Mouse (Mus musculus) kidney, postnatal 0 days (tissue): ENCODE measurements around the gene H1foo. TPM values are rescaled to one million over a fixed set of nuclear protein-coding genes. Genes with fewer than 3 reads are reported as not detected.

ENCODE experiments used
- ATAC-seq: fragments of 200-750 bp; cut with Nextera tagmentation; replicated peaks from 2 replicates; pipeline ENCODE4 v1.8.0; 2017; ENCODE audit warnings: low read depth, moderate number of reproducible peaks, moderate TSS enrichment, moderate library complexity; ENCODE audit not compliant: low FRiP score
- DNase-seq: peaks from one replicate; pipeline ENCODE4 v3.0.0-alpha.2; 2016; ENCODE audit warnings: low spot score
- H3K27ac ChIP-seq: fragments of 300-500 bp; sonication (generic); 2 replicates; pipeline ENCODE4 v1.5.1; 2014; ENCODE audit warnings: mild to moderate bottlenecking
- H3K27me3 ChIP-seq: fragments of 300-500 bp; sonication (generic); 2 replicates; pipeline ENCODE4 v1.6.1; 2014; ENCODE audit warnings: low read length, mixed read lengths; ENCODE audit not compliant: insufficient read depth
- H3K36me3 ChIP-seq: fragments of 300-500 bp; sonication (generic); 2 replicates; pipeline ENCODE4 v1.6.1; 2014; ENCODE audit warnings: low read length, mixed read lengths; ENCODE audit not compliant: insufficient read depth
- H3K4me1 ChIP-seq: fragments of 300-500 bp; sonication (generic); replicated peaks from 2 replicates; pipeline ENCODE4 v1.6.1; 2014; ENCODE audit warnings: antibody characterized with exemption, low read length, mixed read lengths; ENCODE audit not compliant: insufficient read depth
- H3K4me2 ChIP-seq: fragments of 300-500 bp; sonication (generic); 2 replicates; pipeline ENCODE4 v1.6.1; 2014; ENCODE audit warnings: mild to moderate bottlenecking, low read length, moderate library complexity, mixed read lengths
- H3K4me3 ChIP-seq: fragments of 300-500 bp; sonication (generic); replicated peaks from 2 replicates; pipeline ENCODE4 v1.5.1; 2014; ENCODE audit warnings: low read depth, low read length
- H3K9ac ChIP-seq: fragments of 300-500 bp; sonication (generic); 2 replicates; pipeline ENCODE4 v1.6.1; 2014; ENCODE audit warnings: low read depth, low read length
- H3K9me3 ChIP-seq: fragments of 300-500 bp; sonication (generic); replicated peaks from 2 replicates; pipeline ENCODE4 v1.6.1; 2016; ENCODE audit warnings: low read length, inconsistent platforms, mixed read lengths
- CTCF ChIP-seq: IDR thresholded peaks from 2 replicates; pipeline ENCODE4 v1.5.1; 2016; ENCODE audit warnings: antibody characterized with exemption, low read depth, mild to moderate bottlenecking, moderate library complexity
- WGBS: fragments of 180-500 bp; shearing (Covaris S2); extraction: QIAGEN DNeasy Blood & Tissue Kit; methylation state at CpG from one replicate; pipeline ENCODE4 v1.1.7; 2014; 5-methylcytosine and 5-hydroxymethylcytosine counted together
- polyA plus RNA-seq: library from polyadenylated mRNA; unstranded; fragments of >200 nt; fragmentation: Nextera tagmentation; extraction: Ambion mirVana; gene quantifications from 2 replicates; pipeline ENCODE4 v1.2.1, GENCODE M21; 2015

H1foo gene
- polyA plus RNA-seq, 1 experiment from 2014 or later, result not detected

DNA sequence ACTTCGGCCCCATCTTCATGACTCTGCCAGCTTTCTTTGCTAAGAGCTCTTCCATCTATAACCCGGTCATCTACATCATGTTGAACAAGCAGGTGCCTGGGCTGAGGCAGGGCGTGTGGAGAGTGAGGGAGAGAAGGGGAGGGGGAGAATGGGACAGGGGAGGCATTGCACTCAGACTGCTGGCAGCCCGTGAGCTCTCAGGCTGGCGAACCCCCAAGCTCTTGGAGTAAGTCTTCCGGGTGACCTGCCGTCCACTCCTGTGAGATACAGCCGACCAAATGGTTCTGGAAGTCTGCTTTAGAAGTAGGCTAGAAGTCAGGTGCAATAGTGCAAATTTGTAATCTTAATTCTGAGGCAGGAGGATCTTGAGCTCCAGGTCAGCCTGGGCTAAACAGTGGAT lies 9.2 kb upstream of the H1foo start:
- Histone ChIP-seq H3K27ac (no peak overlapping the region), H3K4me3 (no peak overlapping the region), H3K9ac (no peak overlapping the region), H3K27me3 (no peaks in the 10 kb centered on the region), H3K36me3 (no peaks in the 10 kb centered on the region), H3K9me3 (no peaks in the 10 kb centered on the region), H3K4me1 (peaks cover 4% of the 10 kb centered on the region; the same call in 1 of the 2 replicates), H3K4me2 (no peak overlapping the region)
- TF ChIP-seq CTCF, result no peak
- ATAC-seq (no peak), DNase-seq (no peak)
- WGBS, result 77% methylated on average over 8 of the region's 8 CpGs

DNA sequence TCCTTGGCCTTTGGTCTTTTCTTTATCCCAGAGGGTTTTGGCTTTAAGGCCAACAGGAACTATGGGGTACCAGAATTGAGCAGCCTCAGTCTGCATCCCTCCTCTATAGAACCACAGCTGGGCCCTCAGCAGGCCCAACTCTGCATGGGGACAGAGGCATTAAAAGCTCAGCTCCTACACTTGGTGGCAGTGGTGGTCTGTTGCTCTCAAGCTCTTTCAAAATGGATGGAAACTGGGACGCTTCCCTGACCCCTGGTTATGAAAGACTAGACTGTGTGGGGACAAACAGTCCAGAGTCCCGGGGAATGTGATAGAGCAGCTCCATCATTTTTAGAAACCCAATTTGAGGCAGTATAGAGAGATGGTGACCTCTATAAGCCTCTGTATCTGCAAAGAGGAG lies 6.7 kb upstream of the H1foo start:
- DNase-seq (no peak), ATAC-seq (no peak)
- Histone ChIP-seq H3K36me3 (no peaks in the 10 kb centered on the region), H3K4me3 (no peak overlapping the region), H3K9me3 (no peaks in the 10 kb centered on the region), H3K27ac (no peak overlapping the region), H3K4me2 (no peak overlapping the region), H3K9ac (no peak overlapping the region), H3K27me3 (no peaks in the 10 kb centered on the region), H3K4me1 (no peaks in the 10 kb centered on the region)
- no peak for TF ChIP-seq CTCF
- 87% methylated on average over 2 of the region's 2 CpGs for WGBS

DNA sequence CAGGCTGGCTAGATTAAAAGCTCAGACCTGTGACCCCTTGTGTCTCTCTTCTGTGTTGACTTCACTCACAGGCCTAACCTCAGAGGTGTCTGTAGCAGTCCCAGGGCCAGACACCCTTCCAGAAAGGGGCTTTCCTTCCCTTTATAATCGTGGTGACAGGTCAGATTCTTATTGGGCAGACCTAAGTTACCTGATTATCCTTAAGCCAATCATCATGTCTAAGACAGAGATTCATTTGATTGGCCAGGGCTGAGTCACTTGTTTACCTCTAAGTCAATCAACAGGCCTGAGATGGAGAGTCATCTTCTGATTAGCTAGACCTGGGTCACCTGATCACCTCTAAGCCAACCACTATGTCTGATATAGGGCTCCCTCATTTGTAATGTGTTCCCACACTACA lies 5.9 kb upstream of the H1foo start:
- no peak for ATAC-seq
- no peak for TF ChIP-seq CTCF

DNA sequence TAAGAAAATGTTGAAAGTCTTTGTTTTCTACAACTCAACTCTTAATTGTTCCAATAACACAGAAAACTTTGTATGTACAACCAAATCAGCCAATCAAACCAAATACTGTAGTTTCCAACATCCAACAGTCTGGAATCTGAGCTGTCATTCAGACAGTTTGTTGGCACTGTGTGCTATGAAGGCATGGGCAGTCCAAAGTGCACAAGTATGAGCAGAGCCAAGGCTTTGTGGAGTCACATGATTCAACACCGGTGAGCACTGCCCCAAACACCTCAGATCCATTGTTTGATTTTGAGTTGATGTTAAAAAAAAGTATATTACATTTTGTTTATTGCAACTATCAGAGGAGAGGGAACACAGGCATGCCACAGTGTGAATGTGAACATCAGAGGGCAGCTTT lies 4.1 kb upstream of the H1foo start:
- no peak overlapping the region for H3K4me3 ChIP-seq
- WGBS, result 63% methylated on average over 1 of the region's 1 CpGs
- ATAC-seq, result peak; percentile 84

More for the DNA sequence above, 5.9 kb upstream of the H1foo start:
- no peaks in the 10 kb centered on the region for H3K36me3 ChIP-seq
- no peak overlapping the region for H3K27ac ChIP-seq
- no peaks in the 10 kb centered on the region for H3K4me1 ChIP-seq
- DNase-seq, result no peak
- H3K4me3 ChIP-seq, result no peak overlapping the region
- no peaks in the 10 kb centered on the region for H3K9me3 ChIP-seq
- H3K4me2 ChIP-seq, result no peak overlapping the region
- 71% methylated on average over 1 of the region's 1 CpGs for WGBS
- no peaks in the 10 kb centered on the region for H3K27me3 ChIP-seq
- H3K9ac ChIP-seq, result no peak overlapping the region

DNA sequence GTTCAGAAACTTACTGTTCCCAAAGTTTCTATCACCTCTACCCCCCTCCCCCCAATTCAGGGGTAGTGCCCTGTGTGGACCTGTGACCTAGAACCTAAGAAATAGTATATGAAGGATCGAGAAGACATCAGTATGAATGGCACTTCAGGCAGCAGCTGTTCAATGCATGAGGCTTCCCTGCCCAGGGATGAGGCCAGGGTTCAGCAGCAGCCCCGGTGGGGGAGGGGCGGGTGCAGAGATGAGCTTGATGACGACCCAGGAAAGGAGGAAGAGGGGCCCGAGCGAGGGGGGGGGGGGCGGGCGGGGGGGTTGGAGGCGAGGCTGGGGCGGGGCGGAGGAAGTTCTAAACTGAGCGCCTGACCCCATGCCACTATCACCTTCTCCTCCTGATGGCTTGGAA lies 3.6 kb upstream of the H1foo start:
- no peaks in the 10 kb centered on the region for H3K9me3 ChIP-seq
- H3K4me1 ChIP-seq, result no peaks in the 10 kb centered on the region
- no peak overlapping the region for H3K9ac ChIP-seq
- H3K27me3 ChIP-seq, result no peaks in the 10 kb centered on the region
- H3K27ac ChIP-seq, result no peak overlapping the region
- H3K4me2 ChIP-seq, result no peak overlapping the region
- H3K36me3 ChIP-seq, result no peaks in the 10 kb centered on the region
- WGBS, result 19% methylated on average over 4 of the region's 12 CpGs
- no peak for ATAC-seq
- no peak for TF ChIP-seq CTCF
- H3K4me3 ChIP-seq, result no peak overlapping the region
- no peak for DNase-seq

More for the DNA sequence above, 4.1 kb upstream of the H1foo start:
- Histone ChIP-seq H3K9ac (no peak overlapping the region), H3K27me3 (no peaks in the 10 kb centered on the region), H3K4me2 (no peak overlapping the region), H3K27ac (no peak overlapping the region), H3K9me3 (no peaks in the 10 kb centered on the region), H3K4me1 (no peaks in the 10 kb centered on the region), H3K36me3 (no peaks in the 10 kb centered on the region)
- TF ChIP-seq CTCF, result no peak
- no peak for DNase-seq

DNA sequence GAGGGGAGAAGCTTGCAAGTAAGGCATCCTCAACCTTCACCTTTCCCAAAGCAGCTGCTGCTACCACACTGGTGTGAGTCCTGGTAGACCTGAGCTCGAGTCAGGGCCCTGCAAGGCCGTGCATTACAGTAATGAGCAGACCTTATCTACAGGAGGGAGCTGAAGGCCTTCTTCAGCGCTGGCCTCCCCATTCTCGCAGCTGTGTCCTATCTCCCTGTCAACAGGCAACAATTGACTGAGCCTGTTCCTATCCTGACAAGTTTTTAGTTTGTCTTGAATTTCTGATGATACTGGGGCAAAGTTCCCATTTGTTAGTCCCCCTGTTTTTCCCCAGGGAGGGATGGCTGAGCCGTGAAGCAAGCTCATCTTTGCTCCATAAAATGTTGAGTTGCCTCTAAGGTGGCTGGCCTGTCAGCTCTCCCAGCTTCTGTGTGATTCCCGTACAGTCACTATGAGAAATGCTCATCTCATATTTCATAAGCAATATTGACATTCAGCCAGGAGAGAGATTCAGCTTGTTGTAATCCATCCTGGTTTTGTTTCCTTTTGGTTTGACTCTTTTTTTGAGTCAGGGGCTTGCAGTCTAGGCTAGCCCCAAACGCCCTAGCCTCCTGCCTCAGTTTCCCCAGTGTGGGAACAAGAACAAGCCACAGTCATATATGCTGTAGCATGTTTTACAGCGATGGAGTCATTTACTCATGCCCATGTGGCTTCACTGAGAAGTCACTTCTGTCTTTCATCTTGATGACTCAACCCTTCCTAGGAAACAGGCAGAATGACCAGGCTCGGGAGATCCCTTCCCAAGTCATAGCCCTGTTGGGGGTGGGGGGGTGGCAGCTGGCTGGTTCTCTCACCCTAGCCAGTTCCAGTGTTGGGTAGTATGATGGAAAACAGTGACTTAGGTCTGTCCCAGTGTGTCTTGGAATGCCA lies 975 bp upstream of the H1foo start:
- Histone ChIP-seq H3K9ac (no peak overlapping the region), H3K4me1 (no peaks in the 10 kb centered on the region), H3K36me3 (no peaks in the 10 kb centered on the region), H3K27ac (no peak overlapping the region), H3K27me3 (no peaks in the 10 kb centered on the region), H3K4me3 (no peak overlapping the region), H3K4me2 (no peak overlapping the region), H3K9me3 (no peaks in the 10 kb centered on the region)
- WGBS, result 69% methylated on average over 9 of the region's 9 CpGs
- DNase-seq, result no peak
- no peak for TF ChIP-seq CTCF
- ATAC-seq, result no peak
